Mouse (Mus musculus): ENCODE data around the gene Pcnx3.

GRCm38 (mm10) chr19:5710581-5710980, 21.9 kb upstream of the Pcnx3 start:
- TF ChIP-seq TAL1 (IDR thresholded peaks at IDR 0.05; ENCODE audit: low read length) = no peak
- no peak for TF ChIP-seq GATA1 (IDR thresholded peaks at IDR 0.05; ENCODE audit: low read length)
